Mouse (Mus musculus) brain, embryonic 14.5 days (tissue): ENCODE measurements around the gene 6430571L13Rik.

Experiments used
- CTCF ChIP-seq: fragments of 200-500 bp; IDR thresholded peaks from 2 replicates; pipeline ENCODE4 v1.5.1; 2012; ENCODE audit warnings: inconsistent platforms, mild to moderate bottlenecking, moderate library complexity, borderline replicate concordance; ENCODE audit not compliant: insufficient read depth, insufficient read length; ENCODE audit errors: extremely low read depth
- POLR2A ChIP-seq: fragments of 200-500 bp; IDR thresholded peaks from 2 replicates; pipeline ENCODE4 v1.6.1; 2012; ENCODE audit warnings: mild to moderate bottlenecking, inconsistent platforms, borderline replicate concordance; ENCODE audit not compliant: poor library complexity, insufficient read depth, insufficient read length, severe bottlenecking; ENCODE audit errors: extremely low read depth

DNA sequence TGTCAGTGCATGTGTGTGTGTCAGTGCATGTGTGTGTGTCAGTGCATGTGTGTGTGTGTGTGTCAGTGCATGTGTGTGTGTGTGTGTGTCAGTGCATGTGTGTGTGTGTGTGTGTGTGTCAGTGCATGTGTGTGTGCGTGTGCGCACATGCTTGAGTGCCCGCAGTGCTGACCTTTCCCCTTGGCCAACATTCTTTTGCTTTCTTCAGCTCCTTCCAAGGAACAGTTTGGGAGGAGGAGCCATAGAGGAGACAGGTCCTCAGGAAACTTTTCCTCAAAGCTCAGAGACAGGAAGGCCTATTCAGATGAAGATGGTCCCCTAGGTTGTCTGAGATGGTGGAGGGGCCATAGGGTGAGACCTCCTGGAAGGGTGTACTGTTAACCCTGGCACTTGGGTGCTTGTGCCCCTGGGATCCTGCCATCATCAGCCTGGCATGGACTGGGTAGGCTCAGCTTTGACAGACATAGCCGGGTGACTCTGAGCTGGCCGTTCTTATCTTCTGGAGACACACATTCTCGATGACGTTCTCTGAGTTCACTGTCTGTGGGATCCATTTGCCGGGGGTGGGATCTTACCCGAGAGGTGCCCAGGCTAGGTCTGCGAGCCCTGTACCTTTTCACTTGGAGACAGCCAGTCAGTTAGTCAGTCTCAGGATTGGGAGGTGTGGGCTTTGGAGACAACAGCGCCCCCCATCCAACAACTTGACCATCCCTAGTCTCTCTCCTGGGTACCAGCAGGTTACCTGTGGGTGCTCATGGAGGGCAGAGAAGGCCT, 33.1 kb upstream of the 6430571L13Rik start:
- no peak for TF ChIP-seq CTCF
- no peak for TF ChIP-seq POLR2A
